Mouse (Mus musculus): Measurements from ENCODE around the gene Gm6460.
"Not testable (repeated sequence)": the region's sequence is repeated elsewhere in the genome, so short reads cannot be mapped to it uniquely, and the experiment has no call there.

The Gm6460 gene

GRCm38 (mm10) chr5:11594613-11595012 lies at the start of gene Gm6460:
Gene Gm6460, plus strand, starts transcription at chr5:11594913.
- not testable (repeated sequence) for DNase-seq
